Mouse (Mus musculus): Measurements from ENCODE around the gene Dnali1.

DNA sequence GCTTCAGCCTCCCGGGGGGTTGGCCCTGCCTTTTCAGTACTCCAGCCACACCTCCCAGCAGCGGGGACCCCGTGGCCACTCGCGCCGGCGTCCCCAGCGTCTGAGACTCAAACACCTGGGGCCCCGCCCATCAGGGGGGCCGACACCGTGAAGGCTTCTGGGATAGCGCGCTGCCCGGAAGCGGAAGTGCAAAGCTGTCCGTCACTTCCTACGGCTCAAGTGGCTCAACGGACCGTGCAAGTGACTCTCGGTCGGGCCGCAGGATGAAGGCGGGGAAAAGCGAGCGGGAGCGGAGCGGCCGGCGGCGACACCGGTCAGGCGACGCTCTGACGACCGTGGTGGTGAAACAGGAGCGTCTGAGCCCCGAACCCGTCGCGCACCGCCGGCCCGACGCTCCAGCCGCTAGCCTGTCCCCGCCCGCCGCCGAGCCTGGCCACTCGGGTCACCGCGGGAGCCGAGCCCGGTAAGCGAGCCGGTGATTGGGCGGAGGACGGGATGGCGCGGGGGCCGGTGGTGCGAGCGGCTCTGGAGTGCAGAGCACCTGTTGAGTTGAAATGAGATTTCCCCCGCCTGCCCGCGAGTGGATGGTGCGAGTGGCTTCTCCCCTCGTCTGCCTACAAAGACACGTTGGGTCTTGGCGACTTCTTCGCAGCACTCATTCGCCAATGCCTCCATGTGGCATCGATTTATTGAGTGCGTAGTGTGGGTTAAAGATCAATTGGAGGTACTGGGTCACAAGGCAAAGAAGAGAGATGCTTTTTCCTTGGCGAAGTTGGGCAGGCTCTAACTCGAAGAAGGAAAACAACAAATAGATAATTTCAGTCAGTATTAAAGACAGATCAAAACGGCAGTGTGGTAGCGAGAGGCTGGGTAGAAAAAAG is 1.2 kb upstream of the Dnali1 start, which contains the start of gene Snip1:
- TF ChIP-seq CTCF (IDR thresholded peaks at IDR 0.05) (no peak), EP300 (IDR thresholded peaks at IDR 0.05; ENCODE audit: insufficient read depth, low read depth, low read length) (no peak)

All from heart, adult 2 months (tissue).